Mouse (Mus musculus) embryonic facial prominence, embryonic 10.5 days (tissue): ENCODE measurements around the gene Cstf3. TPM values are rescaled to one million over a fixed set of nuclear protein-coding genes. Genes with fewer than 3 reads are reported as not detected.

ENCODE experiments used
- DNase-seq: peaks from one replicate; pipeline ENCODE4 v3.0.0-alpha.2; 2017; ENCODE audit warnings: low spot score
- H3K27ac ChIP-seq: fragments of 300-500 bp; sonication (generic); replicated peaks from 2 replicates; pipeline ENCODE4 v1.5.1; 2016; ENCODE audit warnings: mild to moderate bottlenecking
- H3K27me3 ChIP-seq: fragments of 300-500 bp; sonication (generic); replicated peaks from 2 replicates; pipeline ENCODE4 v1.6.1; 2016; ENCODE audit warnings: low read depth, mild to moderate bottlenecking; ENCODE audit not compliant: poor library complexity, severe bottlenecking
- H3K36me3 ChIP-seq: fragments of 300-500 bp; sonication (generic); replicated peaks from 2 replicates; pipeline ENCODE4 v1.6.1; 2016; ENCODE audit warnings: mild to moderate bottlenecking, moderate library complexity
- H3K4me1 ChIP-seq: fragments of 300-500 bp; sonication (generic); 2 replicates; pipeline ENCODE4 v1.6.1; 2016
- H3K4me3 ChIP-seq: fragments of 300-500 bp; sonication (generic); 2 replicates; pipeline ENCODE4 v1.5.1; 2016; ENCODE audit warnings: mild to moderate bottlenecking, moderate library complexity
- H3K9me3 ChIP-seq: fragments of 300-500 bp; sonication (generic); 2 replicates; pipeline ENCODE4 v1.6.1; 2016; ENCODE audit warnings: mild to moderate bottlenecking
- WGBS: fragments of 180-500 bp; shearing (Covaris S2); methylation state at CpG from one replicate; pipeline ENCODE4 v1.1.7; 2016; 5-methylcytosine and 5-hydroxymethylcytosine counted together
- polyA plus RNA-seq: library from polyadenylated mRNA; unstranded; fragments of >200 nt; fragmentation: Nextera tagmentation; extraction: Ambion mirVana; gene quantifications from 2 replicates; pipeline ENCODE4 v1.2.1, GENCODE M21; 2016

Gene Cstf3
- polyA plus RNA-seq, 1 experiment from 2014 or later, result 97.0 TPM

DNA sequence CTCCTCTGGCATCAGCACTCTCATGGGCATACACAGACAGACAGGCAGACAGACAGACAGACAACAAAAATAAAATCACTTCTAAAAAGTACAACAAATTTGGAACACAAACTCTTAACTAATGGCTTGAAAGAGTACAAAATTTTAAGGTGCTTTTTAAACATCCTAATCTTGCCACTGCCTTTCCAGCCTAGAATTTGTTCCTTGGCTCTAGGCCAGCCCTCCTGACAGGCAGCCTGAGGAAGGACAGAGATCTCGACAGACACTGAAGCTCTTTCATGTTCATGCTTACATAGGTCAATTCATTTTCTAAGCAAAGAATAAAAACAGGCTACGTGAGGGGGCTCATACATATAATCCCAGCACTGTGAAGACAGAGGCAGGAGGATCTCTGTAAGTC lies 102.2 kb downstream of the Cstf3 start:
- Histone ChIP-seq H3K36me3 (peaks cover 4% of the 10 kb centered on the region; the same call in 1 of the 2 replicates), H3K9me3 (no peaks in the 10 kb centered on the region), H3K4me3 (no peak overlapping the region), H3K27ac (no peak overlapping the region), H3K4me1 (no peaks in the 10 kb centered on the region), H3K27me3 (no peaks in the 10 kb centered on the region)
- no peak for DNase-seq
- WGBS, result 85% methylated on average over 2 of the region's 2 CpGs

DNA sequence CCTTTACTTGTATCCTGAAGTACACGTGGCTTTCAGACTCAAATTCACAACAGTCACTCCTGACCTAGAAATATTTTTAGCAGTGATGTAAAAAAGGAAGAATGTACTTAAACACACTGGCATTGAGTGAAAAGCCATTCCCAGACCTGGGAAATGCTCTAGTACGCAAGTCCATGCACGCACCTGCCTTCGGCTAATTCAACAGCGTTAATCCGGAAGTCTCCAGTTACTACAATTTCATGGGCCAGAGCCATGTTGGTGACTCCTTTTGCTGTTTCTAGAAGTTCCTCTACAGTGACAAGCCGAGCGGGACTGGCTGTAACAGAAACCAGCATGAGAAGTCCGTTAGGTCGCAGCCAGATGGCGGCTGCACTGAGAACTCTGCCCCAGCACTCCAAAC lies 109.3 kb downstream of the Cstf3 start:
- no peaks in the 10 kb centered on the region for H3K9me3 ChIP-seq
- H3K36me3 ChIP-seq, result peaks cover 16% of the 10 kb centered on the region
- peak; percentile 11 for DNase-seq
- H3K4me3 ChIP-seq, result no peak overlapping the region
- no peaks in the 10 kb centered on the region for H3K4me1 ChIP-seq
- no peaks in the 10 kb centered on the region for H3K27me3 ChIP-seq
- H3K27ac ChIP-seq, result no peak overlapping the region
- 82% methylated on average over 11 of the region's 11 CpGs for WGBS

DNA sequence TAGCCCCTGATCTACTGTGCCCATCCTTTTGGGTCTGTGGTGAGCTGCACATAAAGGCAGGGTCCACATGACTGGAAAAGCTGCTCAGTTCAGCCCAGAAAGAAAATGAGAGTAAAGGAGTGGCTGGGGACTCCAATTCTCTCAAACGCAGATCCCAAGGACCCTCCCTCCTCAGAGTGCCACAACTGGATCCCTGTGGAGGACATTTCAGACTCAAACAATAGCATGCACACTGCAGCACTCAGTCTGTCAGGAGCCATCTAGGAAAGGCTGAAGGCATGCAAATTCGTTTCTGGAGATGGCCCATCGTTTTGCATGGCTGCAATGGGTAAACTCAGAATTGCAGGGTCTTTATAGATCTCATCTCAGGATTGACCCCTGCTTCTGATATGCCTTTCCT lies 112.8 kb downstream of the Cstf3 start:
- Histone ChIP-seq H3K27me3 (no peaks in the 10 kb centered on the region), H3K9me3 (no peaks in the 10 kb centered on the region), H3K27ac (no peak overlapping the region), H3K36me3 (peaks cover 17% of the 10 kb centered on the region), H3K4me1 (no peaks in the 10 kb centered on the region), H3K4me3 (no peak overlapping the region)
- no peak for DNase-seq
- 79% methylated on average over 3 of the region's 3 CpGs for WGBS

DNA sequence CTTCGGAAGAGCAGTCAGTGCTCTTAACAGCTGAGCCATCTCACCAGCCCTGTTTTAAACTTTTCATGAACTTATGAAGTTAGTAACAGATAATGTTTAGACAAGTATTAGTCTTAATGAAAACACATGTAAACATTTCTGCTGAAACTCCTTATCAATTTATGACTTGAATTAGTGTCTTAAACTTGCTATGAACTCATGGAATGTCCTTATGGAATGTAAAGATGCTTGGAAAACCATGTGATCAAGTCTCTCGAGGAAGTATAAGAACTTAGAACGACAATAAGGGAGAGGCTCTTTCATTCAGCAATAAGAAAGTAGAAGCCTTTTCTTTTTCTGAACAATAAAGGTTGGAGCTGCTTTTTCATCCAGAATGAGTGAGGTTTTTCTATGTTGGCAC lies 114.0 kb downstream of the Cstf3 start:
- no peaks in the 10 kb centered on the region for H3K27me3 ChIP-seq
- no peak overlapping the region for H3K27ac ChIP-seq
- 88% methylated on average over 3 of the region's 3 CpGs for WGBS
- peaks cover 17% of the 10 kb centered on the region for H3K36me3 ChIP-seq
- H3K4me3 ChIP-seq, result no peak overlapping the region
- no peaks in the 10 kb centered on the region for H3K4me1 ChIP-seq
- DNase-seq, result no peak
- H3K9me3 ChIP-seq, result no peaks in the 10 kb centered on the region

DNA sequence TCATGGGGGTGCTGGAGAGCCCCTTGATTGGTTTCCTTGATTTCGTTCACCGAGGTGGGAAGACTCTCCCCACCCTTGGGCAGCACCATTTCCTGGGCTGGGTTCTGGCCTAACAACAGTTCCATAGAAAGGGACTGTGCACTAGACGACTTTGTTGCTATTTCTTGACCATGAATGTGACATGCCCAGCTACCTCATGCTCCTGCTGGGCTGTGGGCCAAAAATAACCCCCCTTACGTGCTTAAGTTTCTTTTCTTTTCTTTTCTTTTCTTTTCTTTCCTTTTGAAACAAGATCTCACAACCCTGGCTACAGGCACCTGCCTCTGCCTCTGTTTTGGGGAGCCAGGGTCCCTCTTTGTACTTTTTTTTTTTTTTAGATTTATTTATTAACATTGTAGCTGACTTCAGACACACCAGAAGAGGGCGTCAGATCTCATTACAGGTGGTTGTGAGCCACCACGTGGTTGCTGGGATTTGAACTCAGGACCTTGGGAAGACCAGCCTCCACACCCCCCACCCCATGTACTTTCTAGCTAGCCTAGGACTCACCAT lies 119.5 kb downstream of the Cstf3 start:
- no peak for DNase-seq
- Histone ChIP-seq H3K4me1 (peaks cover 31% of the 10 kb centered on the region), H3K9me3 (no peaks in the 10 kb centered on the region), H3K4me3 (no peak overlapping the region), H3K27me3 (peaks cover 11% of the 10 kb centered on the region), H3K36me3 (peaks cover 7% of the 10 kb centered on the region), H3K27ac (no peak overlapping the region)
- WGBS, result 72% methylated on average over 6 of the region's 6 CpGs

DNA sequence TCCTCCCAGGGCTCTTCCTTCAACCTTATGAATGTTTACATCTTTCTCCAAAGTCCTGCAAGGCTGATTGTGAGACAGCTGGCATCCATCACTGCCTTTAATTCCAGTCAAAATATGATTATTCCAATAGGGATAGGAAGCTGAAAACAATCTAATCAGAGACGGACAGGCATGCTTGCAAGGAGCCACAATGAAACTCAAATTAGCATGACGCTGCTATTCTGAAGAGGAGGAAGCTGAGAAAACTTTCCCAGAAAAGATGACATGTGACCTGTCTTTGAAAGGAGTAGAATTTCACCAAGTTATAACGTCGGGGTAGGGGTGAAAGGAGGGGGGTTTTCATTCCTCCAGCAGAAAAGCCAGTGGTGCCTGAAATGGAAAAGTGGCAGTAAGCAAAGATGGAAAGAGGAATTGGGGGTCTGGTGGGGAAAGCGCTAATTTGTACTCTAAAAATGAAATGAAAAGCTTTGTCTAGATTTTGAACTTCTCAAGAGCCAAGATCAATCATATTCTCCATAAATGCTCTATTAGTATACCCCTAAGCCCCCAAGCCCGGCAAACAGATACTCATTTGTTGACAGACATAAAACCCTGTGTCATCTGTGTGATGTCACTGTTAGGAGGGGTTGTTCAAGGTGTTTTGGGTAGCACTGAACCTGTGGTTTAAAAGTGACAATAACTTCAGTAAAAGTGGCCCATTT lies 120.5 kb downstream of the Cstf3 start:
- 32% methylated on average over 6 of the region's 6 CpGs for WGBS
- DNase-seq, result no peak

DNA sequence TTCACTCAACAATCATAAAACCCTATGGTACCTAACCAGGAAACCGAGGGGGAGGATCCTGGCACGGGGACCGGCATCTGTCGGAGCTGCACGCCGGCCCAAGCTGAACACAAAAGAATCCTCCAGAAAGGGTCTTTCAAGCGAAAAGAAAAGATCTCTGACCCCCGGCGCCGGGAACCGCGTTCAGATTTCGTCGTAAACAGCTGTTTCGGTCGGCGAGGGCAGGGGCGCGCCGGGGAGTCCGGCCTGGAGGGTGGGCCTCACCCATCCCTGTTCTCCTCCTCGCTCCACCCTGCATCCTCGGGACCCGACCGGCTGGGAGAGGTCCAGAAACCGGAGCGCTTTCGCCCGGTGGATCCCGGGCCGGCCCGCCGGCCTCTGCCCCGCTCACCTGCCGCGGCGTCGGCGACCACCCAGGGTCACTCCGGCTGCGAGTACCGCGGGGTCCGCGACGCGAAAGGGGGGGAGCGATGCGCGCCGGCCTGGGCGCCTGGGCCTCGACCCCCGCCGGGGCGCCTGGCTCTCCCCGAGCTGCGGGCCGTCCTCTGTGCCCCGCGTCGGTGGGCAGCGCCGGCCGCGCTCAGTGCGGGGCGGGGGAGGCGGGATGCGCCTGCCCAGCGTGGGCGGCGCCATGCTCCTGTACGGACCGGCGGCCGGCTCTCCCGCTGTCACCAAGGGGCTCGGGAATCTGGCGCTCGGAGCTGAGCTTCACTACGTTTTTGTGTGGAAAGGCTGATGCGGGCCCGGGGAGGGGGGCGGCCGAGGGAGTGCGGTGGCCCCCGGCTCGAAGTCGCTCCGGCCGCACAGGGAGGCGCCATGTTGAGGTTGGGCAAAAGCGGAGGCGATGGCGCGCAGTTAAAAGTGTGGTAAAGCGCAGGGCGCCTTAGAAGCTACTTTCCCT lies 121.5 kb downstream of the Cstf3 start, which contains the start of gene Tcp11l1:
TSS of gene Tcp11l1 (minus strand) at position 585 of the 901 bp plus-strand sequence.
- H3K4me3 ChIP-seq, result peak within 1 kb of the TSS; percentile 92
- no peaks in the 10 kb centered on the region for H3K36me3 ChIP-seq
- under 1% methylated on average over 99 of the region's 99 CpGs for WGBS
- peak; percentile 77 for DNase-seq
- H3K9me3 ChIP-seq, result no peaks in the 10 kb centered on the region
- H3K27me3 ChIP-seq, result peaks cover 12% of the 10 kb centered on the region
- peak within 1 kb of the TSS; percentile 97 for H3K27ac ChIP-seq
- H3K4me1 ChIP-seq, result peaks cover 31% of the 10 kb centered on the region

More for the DNA sequence above, 120.5 kb downstream of the Cstf3 start:
- no peaks in the 10 kb centered on the region for H3K9me3 ChIP-seq
- H3K36me3 ChIP-seq, result no peaks in the 10 kb centered on the region; the same call in 1 of the 2 replicates
- H3K4me1 ChIP-seq, result peaks cover 31% of the 10 kb centered on the region
- peaks cover 12% of the 10 kb centered on the region for H3K27me3 ChIP-seq
- H3K4me3 ChIP-seq, result peak overlapping the region; percentile 92
- 0 out of 2 replicates have a peak overlapping the region, but pooled peaks have one; percentile 97 for H3K27ac ChIP-seq

DNA sequence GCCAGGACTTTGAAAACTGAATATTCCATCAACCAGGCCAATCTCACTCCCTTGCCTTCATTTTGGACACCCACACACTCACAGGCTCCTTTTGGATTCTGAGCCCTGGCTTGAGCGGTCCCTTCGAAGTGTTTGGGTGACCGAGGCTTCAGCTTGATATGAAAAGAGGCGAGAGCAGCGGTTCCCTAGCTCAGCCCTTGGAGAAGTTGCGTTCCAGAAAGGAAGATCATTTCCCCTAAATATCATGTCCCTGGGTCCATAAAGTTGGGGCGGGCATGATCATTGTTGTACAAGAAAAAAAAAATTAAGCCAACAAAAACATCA lies 122.1 kb downstream of the Cstf3 start:
- Histone ChIP-seq H3K9me3 (no peaks in the 10 kb centered on the region), H3K27me3 (peaks cover 12% of the 10 kb centered on the region), H3K27ac (peak overlapping the region; percentile 97), H3K36me3 (no peaks in the 10 kb centered on the region), H3K4me3 (peak overlapping the region; percentile 92), H3K4me1 (peaks cover 31% of the 10 kb centered on the region)
- DNase-seq, result no peak
- WGBS, result 6% methylated on average over 7 of the region's 7 CpGs

DNA sequence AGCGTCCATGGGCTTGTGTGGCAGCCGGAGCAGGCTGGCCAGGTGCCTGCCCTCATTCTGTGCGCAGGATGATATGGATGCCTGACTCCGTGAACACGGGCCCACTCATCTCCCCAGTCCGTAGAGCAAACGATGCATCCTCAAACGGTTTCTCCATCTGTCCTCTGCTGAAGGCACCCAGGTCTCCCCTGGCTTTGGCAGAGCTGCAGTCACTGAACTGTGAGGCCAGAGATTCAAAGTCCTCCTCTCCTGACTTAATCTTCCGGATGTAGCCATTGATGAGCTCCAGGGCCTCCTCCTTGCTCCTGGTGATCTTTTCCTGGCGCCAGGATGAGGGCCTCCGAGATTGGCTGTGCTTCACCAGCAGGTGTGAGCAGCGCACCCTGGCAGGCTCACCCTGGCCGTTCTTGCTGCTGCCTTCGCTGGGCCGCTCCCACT lies 124.0 kb downstream of the Cstf3 start:
- peak; percentile 16 for DNase-seq
- Histone ChIP-seq H3K4me1 (peaks cover 31% of the 10 kb centered on the region), H3K9me3 (no peaks in the 10 kb centered on the region), H3K4me3 (no peak overlapping the region), H3K27ac (no peak overlapping the region), H3K27me3 (peaks cover 12% of the 10 kb centered on the region), H3K36me3 (no peaks in the 10 kb centered on the region)
- WGBS, result 39% methylated on average over 15 of the region's 15 CpGs

Other genes starting within 250 kb of the Cstf3 start
- gene D430041D05Rik, start 179.5 kb upstream of the Cstf3 start, polyA plus RNA-seq, result 0.60 and 0.82 TPM in 2 replicates
- 9.5 and 10.6 TPM in 2 replicates for gene Hipk3, start 96.1 kb upstream of the Cstf3 start, polyA plus RNA-seq
- gene Tcp11l1, start 121.6 kb downstream of the Cstf3 start, polyA plus RNA-seq, result 48.5 and 52.2 TPM in 2 replicates
- 0.16 TPM in 1 of 2 replicates, not detected in the other for gene Pin1rt1, start 125.9 kb downstream of the Cstf3 start, polyA plus RNA-seq
- gene Depdc7, start 152.4 kb downstream of the Cstf3 start, polyA plus RNA-seq, result 2.5 and 2.8 TPM in 2 replicates
- gene Qser1, start 226.2 kb downstream of the Cstf3 start, polyA plus RNA-seq, result 12.2 and 12.6 TPM in 2 replicates